Mouse (Mus musculus) lung, embryonic 16.5 days (tissue): Measurements from ENCODE around the gene Agap2. TPM values are rescaled to one million over a fixed set of nuclear protein-coding genes. Genes with fewer than 3 reads are reported as not detected.

Experiments
- ATAC-seq: fragments of 200-750 bp; cut with Nextera tagmentation; 2 replicates; pipeline ENCODE4 v1.8.0; 2017; ENCODE audit warnings: low read depth, mild to moderate bottlenecking, moderate library complexity
- H3K27ac ChIP-seq: fragments of 300-500 bp; sonication (generic); 2 replicates; pipeline ENCODE4 v1.5.1; 2014; ENCODE audit warnings: mild to moderate bottlenecking, control low read depth, low read length
- H3K27me3 ChIP-seq: fragments of 300-500 bp; sonication (generic); 2 replicates; pipeline ENCODE4 v1.6.1; 2014; ENCODE audit warnings: low read depth, low read length, mixed read lengths; ENCODE audit not compliant: control insufficient read depth, insufficient read depth
- H3K36me3 ChIP-seq: fragments of 300-500 bp; sonication (generic); 2 replicates; pipeline ENCODE4 v1.6.1; 2014; ENCODE audit warnings: low read length; ENCODE audit not compliant: control insufficient read depth, insufficient read depth
- H3K4me1 ChIP-seq: fragments of 300-500 bp; sonication (generic); replicated peaks from 2 replicates; pipeline ENCODE4 v1.6.1; 2014; ENCODE audit warnings: low read length, mixed read lengths; ENCODE audit not compliant: control insufficient read depth, insufficient read depth
- H3K4me2 ChIP-seq: fragments of 300-500 bp; sonication (generic); 2 replicates; pipeline ENCODE4 v1.6.1; 2014; ENCODE audit warnings: low read depth, low read length, control low read depth
- H3K4me3 ChIP-seq: fragments of 300-500 bp; sonication (generic); 2 replicates; pipeline ENCODE4 v1.5.1; 2014; ENCODE audit warnings: mild to moderate bottlenecking, low read length, control low read depth
- H3K9ac ChIP-seq: fragments of 300-500 bp; sonication (generic); 2 replicates; pipeline ENCODE4 v1.6.1; 2014; ENCODE audit warnings: low read length, control low read depth
- H3K9me3 ChIP-seq: fragments of 300-500 bp; sonication (generic); 2 replicates; pipeline ENCODE4 v1.6.1; 2016; ENCODE audit warnings: low read length; ENCODE audit not compliant: control insufficient read depth
- WGBS: fragments of 180-500 bp; shearing (Covaris S2); extraction: QIAGEN DNeasy Blood & Tissue Kit; methylation state at CpG from one replicate; pipeline ENCODE4 v1.1.7; 2014; 5-methylcytosine and 5-hydroxymethylcytosine counted together
- polyA plus RNA-seq: library from polyadenylated mRNA; unstranded; fragments of >200 nt; fragmentation: Nextera tagmentation; extraction: Ambion mirVana; gene quantifications from 2 replicates; pipeline ENCODE4 v1.2.1, GENCODE M21; 2015

Gene Agap2
- polyA plus RNA-seq, 1 experiment from 2014 or later = 0.04 TPM

- Histone ChIP-seq H3K9ac (no peak overlapping the region), H3K4me1 (peaks cover 19% of the 10 kb centered on the region), H3K36me3 (peaks cover 28% of the 10 kb centered on the region), H3K9me3 (no peaks in the 10 kb centered on the region), H3K4me3 (no peak overlapping the region), H3K4me2 (no peak overlapping the region), H3K27me3 (peaks cover 12% of the 10 kb centered on the region), H3K27ac (no peak overlapping the region)
- no peak for ATAC-seq
- 60% methylated on average over 5 of the region's 5 CpGs for WGBS
Measured at GRCm38 (mm10) chr10:127062503-127062902, 12.6 kb upstream of the Agap2 start.

- H3K27me3 ChIP-seq = peaks cover 12% of the 10 kb centered on the region
- H3K36me3 ChIP-seq = peaks cover 37% of the 10 kb centered on the region
- ATAC-seq = peak; percentile 93
- peak within 1 kb of the TSS; percentile 67 for H3K4me3 ChIP-seq
- H3K9ac ChIP-seq = peak within 1 kb of the TSS; percentile 75
- H3K4me1 ChIP-seq = peaks cover 21% of the 10 kb centered on the region
- H3K9me3 ChIP-seq = no peaks in the 10 kb centered on the region
- under 1% methylated on average over 46 of the region's 46 CpGs for WGBS
- peak within 1 kb of the TSS; percentile 59 for H3K27ac ChIP-seq
- H3K4me2 ChIP-seq = peak within 1 kb of the TSS; percentile 75
Measured at GRCm38 (mm10) chr10:127063239-127063872, 11.7 kb upstream of the Agap2 start, which contains the start of gene Cdk4. Gene Cdk4 (plus strand): TSS chr10:127063534.

- no peaks in the 10 kb centered on the region for H3K9me3 ChIP-seq
- WGBS = 7% methylated on average over 37 of the region's 37 CpGs
- ATAC-seq = no peak
Measured at GRCm38 (mm10) chr10:127063913-127064870, 10.9 kb upstream of the Agap2 start.

GRCm38 (mm10) chr10:127065981-127066380 is 9.1 kb upstream of the Agap2 start:
- no peaks in the 10 kb centered on the region; the same call in 1 of the 2 replicates for H3K27me3 ChIP-seq
- no peak overlapping the region for H3K4me2 ChIP-seq
- H3K4me1 ChIP-seq = peaks cover 21% of the 10 kb centered on the region
- H3K9ac ChIP-seq = no peak overlapping the region
- no peak overlapping the region for H3K27ac ChIP-seq
- H3K4me3 ChIP-seq = no peak overlapping the region
- H3K9me3 ChIP-seq = no peaks in the 10 kb centered on the region
- H3K36me3 ChIP-seq = peaks cover 39% of the 10 kb centered on the region
- ATAC-seq = no peak
- 71% methylated on average over 9 of the region's 9 CpGs for WGBS

More at GRCm38 (mm10) chr10:127063913-127064870, 10.9 kb upstream of the Agap2 start:
- peaks cover 24% of the 10 kb centered on the region for H3K4me1 ChIP-seq
- peaks cover 9% of the 10 kb centered on the region for H3K27me3 ChIP-seq
- H3K4me2 ChIP-seq = peak overlapping the region; percentile 75
- peak overlapping the region; percentile 67 for H3K4me3 ChIP-seq
- peaks cover 39% of the 10 kb centered on the region for H3K36me3 ChIP-seq
- H3K27ac ChIP-seq = peak overlapping the region; percentile 37
- H3K9ac ChIP-seq = peak overlapping the region; percentile 75

- H3K9ac ChIP-seq = no peak overlapping the region
- H3K4me2 ChIP-seq = no peak overlapping the region
- ATAC-seq = no peak
- H3K4me3 ChIP-seq = no peak overlapping the region
- H3K27ac ChIP-seq = no peak overlapping the region
- H3K9me3 ChIP-seq = no peaks in the 10 kb centered on the region
- peaks cover 25% of the 10 kb centered on the region for H3K4me1 ChIP-seq
- WGBS = 86% methylated on average over 14 of the region's 14 CpGs
- no peaks in the 10 kb centered on the region; the same call in 1 of the 2 replicates for H3K27me3 ChIP-seq
- H3K36me3 ChIP-seq = peaks cover 39% of the 10 kb centered on the region
Measured at GRCm38 (mm10) chr10:127066519-127067018, 8.5 kb upstream of the Agap2 start.

GRCm38 (mm10) chr10:127068360-127069038 is 6.6 kb upstream of the Agap2 start:
- Histone ChIP-seq H3K27me3 (no peaks in the 10 kb centered on the region), H3K4me1 (peaks cover 25% of the 10 kb centered on the region), H3K9me3 (no peaks in the 10 kb centered on the region), H3K27ac (no peak overlapping the region; the same call in none of the 2 replicates), H3K4me3 (peak overlapping the region; percentile 82), H3K4me2 (peak overlapping the region; percentile 78), H3K9ac (peak overlapping the region; percentile 85), H3K36me3 (peaks cover 39% of the 10 kb centered on the region)
- 62% methylated on average over 9 of the region's 9 CpGs for WGBS
- ATAC-seq = no peak

- H3K4me1 ChIP-seq = peaks cover 25% of the 10 kb centered on the region
- peak overlapping the region; percentile 78 for H3K4me2 ChIP-seq
- peak overlapping the region; percentile 95 for H3K27ac ChIP-seq
- no peaks in the 10 kb centered on the region for H3K27me3 ChIP-seq
- peak; percentile 46 for ATAC-seq
- peak overlapping the region; percentile 85 for H3K9ac ChIP-seq
- H3K4me3 ChIP-seq = peak overlapping the region; percentile 82
- peaks cover 39% of the 10 kb centered on the region for H3K36me3 ChIP-seq
- WGBS = 6% methylated on average over 30 of the region's 30 CpGs
- no peaks in the 10 kb centered on the region for H3K9me3 ChIP-seq
Measured at GRCm38 (mm10) chr10:127069281-127070189, 5.5 kb upstream of the Agap2 start.
